Mouse (Mus musculus): ENCODE data around the gene Krtap5-3. TPM values are rescaled to one million over a fixed set of nuclear protein-coding genes. Genes with fewer than 3 reads are reported as not detected.

Krtap5-3 gene
- not detected for polyA plus RNA-seq (2012; fragmentation: generic; extraction: Trizol)

GRCm38 (mm10) chr7:142201064-142201463, at the start of gene Krtap5-3:
TSS of gene Krtap5-3 (plus strand) at chr7:142201364.

GRCm38 (mm10) chr7:142157013-142157412, 44.2 kb upstream of the Krtap5-3 start, which contains the start of gene Gm29735:
TSS of gene Gm29735 (minus strand) at chr7:142157113.

GRCm38 (mm10) chr7:142165639-142166038, 35.5 kb upstream of the Krtap5-3 start, which contains the start of gene Gm4553:
TSS of gene Gm4553 (minus strand) at chr7:142165739.

GRCm38 (mm10) chr7:142175905-142176304, 25.3 kb upstream of the Krtap5-3 start, which contains the start of gene Krtap5-2:
TSS of gene Krtap5-2 (minus strand) at chr7:142176005.

GRCm38 (mm10) chr7:142190289-142190688, 10.9 kb upstream of the Krtap5-3 start, which contains the start of gene Gm10153:
TSS of gene Gm10153 (minus strand) at chr7:142190389.

GRCm38 (mm10) chr7:142211559-142211958, 10.4 kb downstream of the Krtap5-3 start, which contains the start of gene Gm7579:
TSS of gene Gm7579 (plus strand) at chr7:142211859.

GRCm38 (mm10) chr7:142229871-142230270, 28.7 kb downstream of the Krtap5-3 start, which contains the start of gene Krtap5-5:
TSS of gene Krtap5-5 (minus strand) at chr7:142229971.

GRCm38 (mm10) chr7:142240978-142241377, 39.8 kb downstream of the Krtap5-3 start, which contains the start of gene Gm40460:
TSS of gene Gm40460 (minus strand) at chr7:142241078.

Other genes with a start within 250 kb of the Krtap5-3 start
- 10 to 100 TPM; 15.6 to 37.1 TPM for gene Mob2, start 140.3 kb upstream of the Krtap5-3 start, polyA plus RNA-seq (2012; fragmentation: generic; extraction: Trizol)
- gene Dusp8, start 105.5 kb upstream of the Krtap5-3 start, polyA plus RNA-seq (2012; fragmentation: generic; extraction: Trizol): under 1 TPM; 0.79 to 0.83 TPM
- not detected for gene Gm45618, start 80.6 kb upstream of the Krtap5-3 start, polyA plus RNA-seq (2012; fragmentation: generic; extraction: Trizol)
- not detected for gene Gm39115, start 65.3 kb upstream of the Krtap5-3 start, polyA plus RNA-seq (2012; fragmentation: generic; extraction: Trizol)
- gene Gm45337, start 56.8 kb upstream of the Krtap5-3 start, polyA plus RNA-seq (2012; fragmentation: generic; extraction: Trizol): not detected
- not detected for gene Gm29735, start 44.3 kb upstream of the Krtap5-3 start, polyA plus RNA-seq (2012; fragmentation: generic; extraction: Trizol)
- not detected for gene Gm4553, start 35.6 kb upstream of the Krtap5-3 start, polyA plus RNA-seq (2012; fragmentation: generic; extraction: Trizol)
- gene Krtap5-2, start 25.4 kb upstream of the Krtap5-3 start, polyA plus RNA-seq (2012; fragmentation: generic; extraction: Trizol): not detected
- gene Gm10153, start 11.0 kb upstream of the Krtap5-3 start, polyA plus RNA-seq (2012; fragmentation: generic; extraction: Trizol): not detected
- not detected for gene Gm7579, start 10.5 kb downstream of the Krtap5-3 start, polyA plus RNA-seq (2012; fragmentation: generic; extraction: Trizol)
- not detected for gene Krtap5-5, start 28.6 kb downstream of the Krtap5-3 start, polyA plus RNA-seq (2012; fragmentation: generic; extraction: Trizol)
- gene Gm40460, start 39.7 kb downstream of the Krtap5-3 start, polyA plus RNA-seq (2012; fragmentation: generic; extraction: Trizol): not detected
- gene Gm2431, start 57.0 kb downstream of the Krtap5-3 start, polyA plus RNA-seq (2012; fragmentation: generic; extraction: Trizol): not detected
- gene Gm4559, start 73.0 kb downstream of the Krtap5-3 start, polyA plus RNA-seq (2012; fragmentation: generic; extraction: Trizol): not detected
- not detected for gene Krtap5-1, start 95.8 kb downstream of the Krtap5-3 start, polyA plus RNA-seq (2012; fragmentation: generic; extraction: Trizol)
- gene Krtap5-4, start 102.2 kb downstream of the Krtap5-3 start, polyA plus RNA-seq (2012; fragmentation: generic; extraction: Trizol): not detected
- gene Ifitm10, start 172.4 kb downstream of the Krtap5-3 start, polyA plus RNA-seq (2012; fragmentation: generic; extraction: Trizol): 1 to 10 TPM; 2.0 to 4.2 TPM
- under 1 TPM; 0.12 to 0.13 TPM for gene Gm49369, start 181.3 kb downstream of the Krtap5-3 start, polyA plus RNA-seq (2012; fragmentation: generic; extraction: Trizol)
- gene Ctsd, start 186.7 kb downstream of the Krtap5-3 start, polyA plus RNA-seq (2012; fragmentation: generic; extraction: Trizol): 100 to 1,000 TPM; 348 to 485 TPM
- 1 to 10 TPM; 1.6 TPM for gene Syt8, start 233.5 kb downstream of the Krtap5-3 start, polyA plus RNA-seq (2012; fragmentation: generic; extraction: Trizol)
- gene Tnni2, start 240.4 kb downstream of the Krtap5-3 start, polyA plus RNA-seq (2012; fragmentation: generic; extraction: Trizol): 1 to 10 TPM in 1 of 2 experiments, under 1 TPM in 1; 0.35 to 2.5 TPM